In genomic region chr2:104367836-104368298, GRCm38 (mm10) we compare ENCODE assay signal across 9 mouse cellular contexts. TPM values are rescaled to one million over a fixed set of nuclear protein-coding genes. Genes with fewer than 3 reads are reported as not detected.
DNase-seq lines count a peak whose midpoint lies in the region.
"Had no signal": no experiment of that assay in that cellular context is flagged by ENCODE, and none has a peak within 500 bp of the region (broad histone marks: within the 10 kb centered on the region; RNA-seq: fewer than 3 reads in every experiment).

No protein-coding gene starts in this region.

- 43% methylated on average over 6 of the region's 6 CpGs for WGBS in forebrain, embryonic 10.5 days

- H3K27me3 ChIP-seq in forebrain, embryonic 10.5 days (ENCODE audit: poor library complexity, severe bottlenecking), result no peaks in the 10 kb centered on the region

- H3K4me3 ChIP-seq in forebrain, embryonic 10.5 days, result no peak overlapping the region
- H3K4me3 ChIP-seq: myocyte had no signal

- H3K9me3 ChIP-seq in forebrain, embryonic 10.5 days, result no peaks in the 10 kb centered on the region

- peak overlapping the region; percentile 62 for H3K27ac ChIP-seq in forebrain, embryonic 10.5 days

- H3K4me1 ChIP-seq in forebrain, embryonic 10.5 days, result peaks cover 21% of the 10 kb centered on the region

- H3K36me3 ChIP-seq in forebrain, embryonic 10.5 days (replicated peaks), result no peaks in the 10 kb centered on the region

- DNase-seq in layer of hippocampus, postnatal 10 days (ENCODE audit: low spot score in 2 of 2), result peak; percentile 44 to 49
- no peak for DNase-seq in layer of hippocampus, postnatal 25 days (ENCODE audit: extremely low spot score in 1 of 2, low spot score in 1 of 2)
- DNase-seq in forebrain, embryonic 10.5 days (ENCODE audit: extremely low spot score, low spot score), result peak; percentile 32
- peak; percentile 81 for DNase-seq in lung, postnatal 10 days
- peak; percentile 49 for DNase-seq in right cerebral cortex, postnatal 4 days
- DNase-seq in spleen, adult 18-20 months, result no peak
- no peak for DNase-seq in spleen, postnatal 10 days (ENCODE audit: low spot score in 2 of 2)
- DNase-seq in gastrocnemius, postnatal 10 days, result no peak

RNA-seq across cellular contexts. Expression of gene D430041D05Rik, which starts 42.9 kb away (rescaled TPM):
- total RNA-seq in layer of hippocampus, postnatal 10 days (2021), result 10 to 100 TPM; 82.8 to 84.4 TPM
- 10 to 100 TPM; 87.9 to 95.4 TPM for total RNA-seq in layer of hippocampus, postnatal 25 days (2021)
- 0.90 and 1.1 TPM in 2 replicates for polyA plus RNA-seq in forebrain, embryonic 10.5 days (2016; fragmentation: Nextera tagmentation; extraction: Ambion mirVana)
- 1 to 10 TPM; 2.9 to 3.0 TPM for total RNA-seq in gastrocnemius, postnatal 10 days (2021)

Comparison
In these comparisons a context has a peak if more than half of its experiments do, and no peak if none do; other contexts are left out.
1. DNase-seq: peak in layer of hippocampus, postnatal 10 days (2 of 2), forebrain, embryonic 10.5 days (single experiment), lung, postnatal 10 days (single experiment) and right cerebral cortex, postnatal 4 days (single experiment); none in layer of hippocampus, postnatal 25 days (0 of 2), spleen, adult 18-20 months (0 of 2), spleen, postnatal 10 days (0 of 2) and gastrocnemius, postnatal 10 days (single experiment).
2. RNA of gene D430041D05Rik, which starts 42.9 kb away (total RNA-seq): 87.9 to 95.4 TPM in layer of hippocampus, postnatal 25 days and 82.8 to 84.4 TPM in layer of hippocampus, postnatal 10 days; 2.9 to 3.0 TPM in gastrocnemius, postnatal 10 days; every median in the first group is over 10 times any median in the second.